Mouse (Mus musculus) bone marrow macrophage, adult 2 months (primary cell): Measurements from ENCODE around the gene Cbx2.

Experiments used
- CTCF ChIP-seq: IDR thresholded peaks from 2 replicates; pipeline ENCODE4 v1.5.1; 2012; ENCODE audit warnings: low read depth, mild to moderate bottlenecking, low read length, moderate library complexity
- POLR2A ChIP-seq: IDR thresholded peaks from 2 replicates; pipeline ENCODE4 v1.6.1; 2012; ENCODE audit warnings: mild to moderate bottlenecking, low read depth, low read length, borderline replicate concordance

DNA sequence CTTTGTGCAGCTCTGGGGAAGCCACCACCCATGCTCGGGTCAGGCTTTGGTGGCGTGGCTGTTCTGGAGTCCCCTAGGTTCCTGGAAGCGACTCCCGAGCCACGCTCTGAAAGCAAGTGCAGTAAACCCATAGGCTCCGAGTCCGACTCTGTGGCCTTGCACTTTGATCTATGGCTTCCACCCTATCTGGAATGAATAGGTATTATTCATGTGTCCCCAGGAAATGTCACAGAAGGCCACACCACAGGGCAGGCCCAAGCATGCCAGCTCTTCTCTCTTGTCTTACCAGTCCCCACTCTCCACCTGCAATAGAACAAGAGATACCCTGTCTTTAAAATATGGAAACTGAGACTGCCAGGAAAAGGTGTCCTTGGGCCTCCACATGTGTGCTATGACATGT lies 48.4 kb upstream of the Cbx2 start:
- TF ChIP-seq CTCF (no peak), POLR2A (no peak)
